In genomic region chr11:65678824-65679402, GRCm38 (mm10) we compare ENCODE assay signal across 8 mouse cellular contexts.
DNase-seq lines count a peak whose midpoint lies in the region; ATAC-seq and TF ChIP-seq lines count a peak whose summit lies in the region.

No protein-coding gene starts in this region.

- no peak overlapping the region for H3K4me2 ChIP-seq in forebrain, embryonic 12.5 days
- H3K4me2 ChIP-seq in hindbrain, postnatal 0 days (ENCODE audit: low read depth, low read length) = 0 out of 2 replicates have a peak overlapping the region, but pooled peaks have one; percentile 19
- H3K4me2 ChIP-seq in midbrain, postnatal 0 days (ENCODE audit: low read depth, low read length, poor library complexity, severe bottlenecking) = no peak overlapping the region

- H3K36me3 ChIP-seq in forebrain, embryonic 12.5 days (replicated peaks) = 0 out of 2 replicates have a peak, but pooled peaks cover 2% of the 10 kb centered on the region
- H3K36me3 ChIP-seq in hindbrain, postnatal 0 days (ENCODE audit: insufficient read depth, low read length) = no peaks in the 10 kb centered on the region
- H3K36me3 ChIP-seq in limb, embryonic 10.5 days = no peaks in the 10 kb centered on the region
- H3K36me3 ChIP-seq in midbrain, postnatal 0 days (ENCODE audit: insufficient read depth, low read length) = no peaks in the 10 kb centered on the region

- no peak overlapping the region for H3K9ac ChIP-seq in forebrain, embryonic 12.5 days
- H3K9ac ChIP-seq in hindbrain, postnatal 0 days (replicated peaks; ENCODE audit: low read length) = no peak overlapping the region
- H3K9ac ChIP-seq in midbrain, postnatal 0 days (replicated peaks; ENCODE audit: low read length, poor library complexity, severe bottlenecking) = no peak overlapping the region

- DNase-seq in cerebellum, adult 8-10 months = peak; percentile 27
- no peak for DNase-seq in cerebellum, adult 9-11 months
- peak; percentile 51 for DNase-seq in R1 (ENCODE audit: low read depth, low spot score)
- peak; percentile 84 for DNase-seq in hindbrain, postnatal 0 days (ENCODE audit: low spot score)
- DNase-seq in limb, embryonic 10.5 days (ENCODE audit: low spot score) = peak; percentile 49
- peak; percentile 76 for DNase-seq in midbrain, postnatal 0 days (ENCODE audit: low spot score)

- 32% methylated on average over 12 of the region's 12 CpGs for WGBS in forebrain, embryonic 12.5 days
- WGBS in hindbrain, postnatal 0 days = 27% methylated on average over 12 of the region's 12 CpGs
- WGBS in limb, embryonic 10.5 days = 32% methylated on average over 12 of the region's 12 CpGs
- 30% methylated on average over 12 of the region's 12 CpGs for WGBS in midbrain, postnatal 0 days

- no peaks in the 10 kb centered on the region for H3K9me3 ChIP-seq in forebrain, embryonic 12.5 days
- H3K9me3 ChIP-seq in hindbrain, postnatal 0 days (ENCODE audit: low read length) = no peaks in the 10 kb centered on the region
- H3K9me3 ChIP-seq in limb, embryonic 10.5 days (replicated peaks) = no peaks in the 10 kb centered on the region
- H3K9me3 ChIP-seq in midbrain, postnatal 0 days (ENCODE audit: low read length) = no peaks in the 10 kb centered on the region

- peak; percentile 83 for TF ChIP-seq CTCF in hindbrain, postnatal 0 days (IDR thresholded peaks at IDR 0.05; ENCODE audit: low read depth)
- TF ChIP-seq CTCF in midbrain, postnatal 0 days (IDR thresholded peaks at IDR 0.05) = peak; percentile 89

- ATAC-seq in forebrain, embryonic 12.5 days (ENCODE audit: low FRiP score) = 0 out of 2 replicates have a peak, but pooled peaks have one; percentile 58
- peak; percentile 61; the same call in 1 of the 2 replicates for ATAC-seq in hindbrain, postnatal 0 days
- ATAC-seq in midbrain, postnatal 0 days (ENCODE audit: low FRiP score) = no peak; the same call in 1 of the 2 replicates
- no peak for ATAC-seq in erythroblast, adult 5-6 weeks (replicated peaks; ENCODE audit: low FRiP score, poor library complexity, severe bottlenecking)

- no peaks in the 10 kb centered on the region for H3K4me1 ChIP-seq in forebrain, embryonic 12.5 days
- H3K4me1 ChIP-seq in hindbrain, postnatal 0 days (ENCODE audit: insufficient read depth, low read length) = no peaks in the 10 kb centered on the region
- peaks cover 3% of the 10 kb centered on the region; the same call in 1 of the 2 replicates for H3K4me1 ChIP-seq in limb, embryonic 10.5 days
- H3K4me1 ChIP-seq in midbrain, postnatal 0 days (ENCODE audit: insufficient read depth, low read length) = no peaks in the 10 kb centered on the region

- H3K27ac ChIP-seq in forebrain, embryonic 12.5 days = no peak overlapping the region
- H3K27ac ChIP-seq in hindbrain, postnatal 0 days = no peak overlapping the region
- no peak overlapping the region for H3K27ac ChIP-seq in limb, embryonic 10.5 days
- no peak overlapping the region for H3K27ac ChIP-seq in midbrain, postnatal 0 days (ENCODE audit: low read depth, low read length)

- no peaks in the 10 kb centered on the region; the same call in 1 of the 2 replicates for H3K27me3 ChIP-seq in forebrain, embryonic 12.5 days
- no peaks in the 10 kb centered on the region for H3K27me3 ChIP-seq in hindbrain, postnatal 0 days (ENCODE audit: insufficient read depth, low read length)
- H3K27me3 ChIP-seq in limb, embryonic 10.5 days (ENCODE audit: low read depth, poor library complexity, severe bottlenecking) = 0 out of 2 replicates have a peak, but pooled peaks cover 5% of the 10 kb centered on the region
- no peaks in the 10 kb centered on the region for H3K27me3 ChIP-seq in midbrain, postnatal 0 days (ENCODE audit: insufficient read depth, low read length)

- H3K4me3 ChIP-seq in forebrain, embryonic 12.5 days (replicated peaks) = no peak overlapping the region
- H3K4me3 ChIP-seq in hindbrain, postnatal 0 days (ENCODE audit: low read length) = no peak overlapping the region
- peak overlapping the region; percentile 19; the same call in 1 of the 2 replicates for H3K4me3 ChIP-seq in limb, embryonic 10.5 days
- H3K4me3 ChIP-seq in midbrain, postnatal 0 days (ENCODE audit: low read depth, low read length) = no peak overlapping the region

Comparison
In these comparisons a context has a peak if more than half of its experiments do, and no peak if none do; other contexts are left out.
1. ATAC-seq: peak in forebrain, embryonic 12.5 days (single experiment) and hindbrain, postnatal 0 days (single experiment); none in midbrain, postnatal 0 days (single experiment) and erythroblast, adult 5-6 weeks (single experiment).